Mouse (Mus musculus): ENCODE results near the gene Gm12258. TPM values are rescaled to one million over a fixed set of nuclear protein-coding genes. Genes with fewer than 3 reads are reported as not detected.

Gene Gm12258
- polyA plus RNA-seq (2015; fragmentation: Nextera tagmentation; extraction: Ambion mirVana), result 4.3 and 5.0 TPM in 2 replicates

DNA sequence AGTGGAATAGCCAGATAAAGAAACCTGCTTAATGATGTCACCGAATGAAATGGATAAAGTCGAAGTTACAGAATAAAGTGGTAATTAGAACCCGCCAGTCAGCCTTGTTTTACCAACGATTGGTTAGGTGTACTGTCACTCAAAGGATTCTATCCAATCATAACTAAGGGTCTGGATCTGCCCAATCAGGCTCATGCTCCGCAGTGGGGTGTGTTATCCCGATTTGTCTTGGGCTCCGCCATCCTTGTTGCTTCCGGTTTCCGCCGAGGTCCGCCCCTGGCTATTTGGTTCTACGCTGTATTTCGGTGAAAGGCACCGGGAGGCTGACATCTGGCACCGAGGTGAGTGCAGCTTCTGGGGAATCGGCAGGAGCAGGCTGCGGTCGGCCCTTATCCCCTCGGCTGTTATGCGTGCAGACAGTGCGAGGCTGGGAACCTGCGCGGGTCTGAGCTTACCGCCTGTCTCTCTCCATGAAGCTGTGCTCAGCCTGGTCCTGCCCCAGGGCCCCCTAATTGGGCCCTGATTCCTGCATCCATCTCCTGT lies at the start of gene Gm12258:
Gm12258 (plus strand) TSS at position 240 of the 543 bp plus-strand sequence.

DNA sequence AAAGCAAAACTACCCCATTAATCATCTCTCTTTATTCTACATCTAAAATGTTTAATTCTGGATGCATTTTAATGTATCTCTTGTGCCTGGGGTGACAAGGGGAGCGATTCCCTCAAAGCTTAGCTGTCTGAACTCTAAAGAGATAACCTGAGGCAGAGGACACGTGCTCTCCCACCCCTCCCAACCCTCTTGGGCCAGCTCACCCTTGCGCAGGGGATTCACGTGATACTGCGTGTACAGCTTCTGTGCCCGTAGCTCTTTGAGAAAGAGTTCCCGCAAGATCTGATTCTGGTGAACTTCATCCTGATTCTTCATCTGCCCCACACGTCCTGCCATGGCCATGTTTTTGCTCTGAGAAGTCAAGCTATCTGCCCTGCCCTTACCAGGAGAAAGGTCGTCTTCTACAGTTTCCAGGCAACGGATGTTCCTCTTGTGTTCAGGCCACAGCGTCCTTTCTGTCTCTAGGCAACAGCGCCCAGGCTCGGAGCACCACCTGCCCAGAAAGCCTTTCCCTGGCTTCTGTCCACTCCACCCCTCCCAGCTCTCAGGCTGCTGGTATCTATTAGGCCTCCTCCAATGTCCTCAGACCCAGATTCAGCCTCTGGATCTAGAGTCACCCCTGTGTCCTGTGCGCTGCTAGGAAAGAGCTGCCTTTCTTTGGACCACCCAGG lies 45.3 kb upstream of the Gm12258 start, which contains the start of gene Fam183b:
Fam183b (minus strand) TSS at position 403 of the 671 bp plus-strand sequence.

DNA sequence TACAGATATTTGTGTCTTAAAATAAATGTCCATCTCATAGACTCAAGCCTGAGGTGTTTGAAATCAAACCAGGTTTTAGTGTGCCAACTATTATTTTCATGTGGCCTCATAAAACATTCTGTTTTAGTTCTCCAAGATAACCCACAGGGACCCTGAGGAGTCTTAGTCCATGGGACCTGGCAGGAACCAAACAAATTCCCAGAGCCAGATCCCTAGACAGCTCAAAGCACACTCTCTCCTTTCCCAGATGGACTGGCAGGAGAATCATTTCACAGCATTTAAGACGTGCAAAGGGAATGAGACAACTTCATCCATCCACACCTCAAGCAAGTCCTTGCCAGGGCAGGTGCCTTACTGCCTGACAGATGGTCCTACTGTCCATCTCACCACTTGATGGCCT lies 32.3 kb upstream of the Gm12258 start, which contains the start of gene Olfr313:
Olfr313 (plus strand) TSS at position 301 of the 400 bp plus-strand sequence.

DNA sequence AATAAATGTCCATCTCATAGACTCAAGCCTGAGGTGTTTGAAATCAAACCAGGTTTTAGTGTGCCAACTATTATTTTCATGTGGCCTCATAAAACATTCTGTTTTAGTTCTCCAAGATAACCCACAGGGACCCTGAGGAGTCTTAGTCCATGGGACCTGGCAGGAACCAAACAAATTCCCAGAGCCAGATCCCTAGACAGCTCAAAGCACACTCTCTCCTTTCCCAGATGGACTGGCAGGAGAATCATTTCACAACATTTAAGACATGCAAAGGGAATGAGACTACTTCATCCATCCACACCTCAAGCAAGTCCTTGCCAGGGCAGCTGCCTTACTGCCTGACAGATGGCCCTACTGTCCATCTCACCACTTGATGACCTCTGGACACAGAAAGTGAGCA lies 18.0 kb upstream of the Gm12258 start, which contains the start of gene Olfr312:
Olfr312 (plus strand) TSS at position 301 of the 400 bp plus-strand sequence.

DNA sequence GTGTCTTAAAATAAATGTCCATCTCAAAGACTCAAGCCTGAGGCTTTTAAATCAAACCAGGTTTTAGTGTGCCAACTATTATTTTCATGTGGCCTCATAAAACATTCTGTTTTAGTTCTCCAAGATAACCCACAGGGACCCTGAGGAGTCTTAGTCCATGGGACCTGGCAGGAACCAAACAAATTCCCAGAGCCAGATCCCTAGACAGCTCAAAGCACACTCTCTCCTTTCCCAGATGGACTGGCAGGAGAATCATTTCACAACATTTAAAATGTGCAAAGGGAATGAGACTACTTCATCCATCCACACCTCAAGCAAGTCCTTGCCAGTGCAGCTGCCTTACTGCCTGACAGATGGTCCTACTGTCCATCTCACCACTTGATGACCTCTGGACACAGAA lies 8.0 kb upstream of the Gm12258 start, which contains the start of gene Olfr311:
Olfr311 (plus strand) TSS at position 301 of the 400 bp plus-strand sequence.

DNA sequence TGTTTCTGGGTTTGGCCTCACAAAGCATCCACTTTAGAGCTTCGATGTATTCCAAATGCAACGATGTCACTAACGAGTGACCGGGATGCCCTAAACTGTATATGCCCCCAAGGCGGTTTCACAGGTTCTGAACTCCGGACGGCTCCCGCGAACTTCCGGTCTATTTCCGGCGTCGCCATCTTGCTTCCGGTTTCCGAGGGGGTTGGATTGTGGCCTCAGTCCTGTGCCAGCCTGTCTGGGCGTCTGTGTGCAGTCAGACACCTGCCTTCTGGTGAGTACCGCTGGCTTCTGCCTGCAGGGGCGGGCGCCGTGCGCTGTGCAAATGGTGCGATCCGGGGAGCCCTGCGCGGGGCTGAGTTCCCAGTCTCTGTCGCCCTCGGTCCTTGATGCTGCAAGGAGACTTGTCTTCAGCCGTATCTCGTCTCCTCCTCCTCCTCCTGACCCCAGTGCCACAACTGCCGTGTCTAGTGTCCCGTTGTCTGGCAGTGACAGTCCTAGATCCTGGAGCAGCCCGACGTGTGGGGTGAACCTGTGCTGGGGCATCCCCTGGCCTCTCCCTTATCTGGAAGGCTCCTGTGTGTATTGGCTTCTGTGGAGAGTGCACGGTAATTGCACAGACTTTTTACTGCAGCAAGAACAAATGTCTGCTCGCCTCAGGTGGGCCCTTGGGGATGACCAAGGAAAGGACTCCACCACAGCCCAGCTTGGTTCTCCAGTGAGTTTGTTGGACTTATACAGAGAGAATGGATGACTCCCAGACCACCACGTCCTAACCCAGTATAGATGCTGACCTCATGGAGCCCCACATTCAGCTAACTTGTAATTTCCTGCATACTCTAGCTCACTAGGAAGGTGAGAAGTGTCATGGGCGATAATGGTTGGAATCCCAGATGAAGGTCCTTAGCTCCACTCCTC lies 20.3 kb downstream of the Gm12258 start, which contains the start of gene 2810021J22Rik:
2810021J22Rik (plus strand) TSS at position 178 of the 915 bp plus-strand sequence.

DNA sequence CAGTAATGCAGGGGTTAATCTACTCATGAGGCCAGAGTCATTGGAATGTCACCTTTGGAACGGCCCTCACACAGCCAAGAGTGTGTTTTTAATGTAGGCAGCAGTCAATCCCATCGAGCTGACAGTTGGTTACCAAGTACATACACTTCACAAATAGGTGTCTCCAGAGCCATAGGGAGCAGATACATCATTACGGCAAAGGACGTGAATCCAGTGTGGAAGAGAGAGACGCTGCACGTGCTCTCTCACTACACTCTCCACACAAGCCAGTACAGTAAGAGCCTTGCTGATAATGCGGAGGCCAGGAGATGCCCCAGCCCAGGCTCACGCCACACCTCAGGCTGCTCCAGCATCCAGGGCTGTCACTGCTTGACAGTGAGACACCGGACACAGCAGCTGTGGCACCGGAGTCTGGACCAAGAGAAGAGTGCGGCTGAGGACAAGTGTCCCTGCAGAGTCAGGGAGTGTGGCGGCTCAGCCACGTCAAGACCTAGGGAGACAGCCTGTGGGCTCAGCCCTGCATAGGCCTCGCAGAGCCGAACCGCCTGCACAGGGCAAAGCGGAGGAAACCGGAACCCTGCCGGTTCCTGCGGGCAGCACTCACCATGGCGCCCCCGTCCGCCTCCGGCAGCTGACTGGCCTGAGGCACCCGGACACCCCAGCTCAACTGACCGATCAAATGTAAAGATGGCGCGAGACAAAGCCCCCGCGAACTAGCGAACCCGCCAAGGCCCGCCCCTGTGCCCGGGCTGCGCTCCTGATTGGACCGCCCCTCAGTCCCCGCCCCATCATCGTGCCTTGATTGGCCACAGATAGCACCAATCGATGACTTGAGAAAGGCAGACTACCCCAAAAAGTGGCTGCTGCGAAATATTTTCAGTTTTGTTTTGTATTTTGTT lies 56.8 kb downstream of the Gm12258 start, which contains the start of gene Zfp39:
Zfp39 (minus strand) TSS at position 715 of the 899 bp plus-strand sequence.

Other genes starting within 250 kb of the Gm12258 start
- gene 2210407C18Rik, start 231.1 kb upstream of the Gm12258 start, polyA plus RNA-seq (2015; fragmentation: Nextera tagmentation; extraction: Ambion mirVana), result 2.0 TPM in 1 of 2 replicates, not detected in the other
- not detected in 2 replicates for gene Olfr323, start 216.7 kb upstream of the Gm12258 start, polyA plus RNA-seq (2015; fragmentation: Nextera tagmentation; extraction: Ambion mirVana)
- gene Trim58, start 206.7 kb upstream of the Gm12258 start, polyA plus RNA-seq (2015; fragmentation: Nextera tagmentation; extraction: Ambion mirVana), result 0.20 and 1.0 TPM in 2 replicates
- gene Olfr322, start 188.4 kb upstream of the Gm12258 start, polyA plus RNA-seq (2015; fragmentation: Nextera tagmentation; extraction: Ambion mirVana), result not detected in 2 replicates
- not detected in 2 replicates for gene Olfr320, start 166.1 kb upstream of the Gm12258 start, polyA plus RNA-seq (2015; fragmentation: Nextera tagmentation; extraction: Ambion mirVana)
- gene Olfr319, start 148.0 kb upstream of the Gm12258 start, polyA plus RNA-seq (2015; fragmentation: Nextera tagmentation; extraction: Ambion mirVana), result not detected in 2 replicates
- not detected in 2 replicates for gene Olfr318, start 123.1 kb upstream of the Gm12258 start, polyA plus RNA-seq (2015; fragmentation: Nextera tagmentation; extraction: Ambion mirVana)
- gene Olfr317, start 107.9 kb upstream of the Gm12258 start, polyA plus RNA-seq (2015; fragmentation: Nextera tagmentation; extraction: Ambion mirVana), result not detected in 2 replicates
- gene Olfr316, start 94.4 kb upstream of the Gm12258 start, polyA plus RNA-seq (2015; fragmentation: Nextera tagmentation; extraction: Ambion mirVana), result not detected in 2 replicates
- not detected in 2 replicates for gene Olfr315, start 74.0 kb upstream of the Gm12258 start, polyA plus RNA-seq (2015; fragmentation: Nextera tagmentation; extraction: Ambion mirVana)
- gene Olfr314, start 64.2 kb upstream of the Gm12258 start, polyA plus RNA-seq (2015; fragmentation: Nextera tagmentation; extraction: Ambion mirVana), result not detected in 2 replicates
- 20.7 and 23.2 TPM in 2 replicates for gene Fam183b, start 45.2 kb upstream of the Gm12258 start, polyA plus RNA-seq (2015; fragmentation: Nextera tagmentation; extraction: Ambion mirVana)
- gene Olfr313, start 32.2 kb upstream of the Gm12258 start, polyA plus RNA-seq (2015; fragmentation: Nextera tagmentation; extraction: Ambion mirVana), result not detected in 2 replicates
- gene Olfr312, start 17.9 kb upstream of the Gm12258 start, polyA plus RNA-seq (2015; fragmentation: Nextera tagmentation; extraction: Ambion mirVana), result not detected in 2 replicates
- gene Olfr311, start 7.9 kb upstream of the Gm12258 start, polyA plus RNA-seq (2015; fragmentation: Nextera tagmentation; extraction: Ambion mirVana), result not detected in 2 replicates
- gene 2810021J22Rik, start 20.1 kb downstream of the Gm12258 start, polyA plus RNA-seq (2015; fragmentation: Nextera tagmentation; extraction: Ambion mirVana), result 4.5 and 5.1 TPM in 2 replicates
- gene Zfp39, start 57.1 kb downstream of the Gm12258 start, polyA plus RNA-seq (2015; fragmentation: Nextera tagmentation; extraction: Ambion mirVana), result 4.0 and 4.4 TPM in 2 replicates
- gene Btnl10, start 70.8 kb downstream of the Gm12258 start, polyA plus RNA-seq (2015; fragmentation: Nextera tagmentation; extraction: Ambion mirVana), result 0.63 TPM in 1 of 2 replicates, not detected in the other
- 206 and 211 TPM in 2 replicates for gene Rnf187, start 91.8 kb downstream of the Gm12258 start, polyA plus RNA-seq (2015; fragmentation: Nextera tagmentation; extraction: Ambion mirVana)
- gene Hist3h2ba, start 101.8 kb downstream of the Gm12258 start, polyA plus RNA-seq (2015; fragmentation: Nextera tagmentation; extraction: Ambion mirVana), result 41.7 and 56.5 TPM in 2 replicates
- 32.6 and 35.6 TPM in 2 replicates for gene Hist3h2a, start 107.5 kb downstream of the Gm12258 start, polyA plus RNA-seq (2015; fragmentation: Nextera tagmentation; extraction: Ambion mirVana)
- 0.19 TPM in 2 replicates for gene Trim17, start 107.5 kb downstream of the Gm12258 start, polyA plus RNA-seq (2015; fragmentation: Nextera tagmentation; extraction: Ambion mirVana)
- gene Trim11, start 130.9 kb downstream of the Gm12258 start, polyA plus RNA-seq (2015; fragmentation: Nextera tagmentation; extraction: Ambion mirVana), result 10.5 and 18.0 TPM in 2 replicates